Mouse (Mus musculus) frontal cortex, postnatal 14 days (tissue): ENCODE measurements around the gene Cc2d2a.

ENCODE experiments used
- DNase-seq, 2 experiments: peaks; one replicate each; pipeline ENCODE4 v3.0.0; 2022; ENCODE audit warnings: low spot score in 2 of 2

Cc2d2a gene

DNA sequence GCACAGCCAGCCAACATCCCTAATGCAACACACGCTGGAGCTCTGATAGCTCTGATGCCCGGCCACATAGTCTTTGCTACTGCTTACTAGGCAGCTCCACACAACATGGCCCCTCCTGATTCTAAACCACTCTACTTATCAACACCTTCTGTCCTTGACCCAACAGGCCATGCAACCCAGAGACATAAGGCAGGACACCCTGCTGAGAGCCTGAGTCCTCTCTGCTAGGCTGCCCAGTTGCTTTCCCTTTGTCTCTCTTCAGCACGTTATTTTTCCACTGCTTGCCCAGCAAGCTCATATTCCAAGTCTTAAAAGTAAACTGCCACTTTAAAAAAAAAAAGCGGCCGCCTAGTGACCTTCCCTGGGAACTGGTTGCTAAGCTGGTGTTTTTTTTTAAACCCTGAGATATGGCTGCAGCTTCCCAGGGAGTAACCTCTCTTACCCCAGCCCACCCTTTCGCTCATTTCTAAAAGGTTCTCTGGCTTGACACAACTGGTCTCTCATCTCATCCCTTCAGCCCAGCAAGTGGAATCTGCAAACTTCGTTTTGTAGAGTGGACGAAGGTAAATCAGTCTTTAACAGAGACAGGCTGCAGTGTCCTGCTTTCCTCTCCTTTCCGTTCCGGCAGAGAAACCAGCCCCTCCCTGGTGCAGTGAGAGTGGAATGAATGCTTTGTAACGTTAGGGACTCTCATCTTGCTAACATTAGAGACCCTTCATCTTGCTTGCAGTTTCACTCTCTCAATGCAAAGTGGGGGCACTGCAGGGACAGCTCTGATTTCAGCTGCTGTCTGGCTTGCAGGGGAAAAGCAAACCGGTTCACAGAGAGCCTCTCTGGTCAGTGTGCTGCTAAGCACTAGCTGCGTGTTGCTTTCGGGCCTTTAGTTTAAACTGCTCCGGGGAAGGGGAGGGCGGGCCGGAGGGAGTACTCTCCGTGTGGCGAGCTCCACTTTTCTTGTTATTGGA lies at the start of gene Cc2d2a:
Gene Cc2d2a, plus strand, starts transcription at position 350 of the 965 bp plus-strand sequence.
- peak in 1 of 2 experiments; percentile 30 for DNase-seq

DNA sequence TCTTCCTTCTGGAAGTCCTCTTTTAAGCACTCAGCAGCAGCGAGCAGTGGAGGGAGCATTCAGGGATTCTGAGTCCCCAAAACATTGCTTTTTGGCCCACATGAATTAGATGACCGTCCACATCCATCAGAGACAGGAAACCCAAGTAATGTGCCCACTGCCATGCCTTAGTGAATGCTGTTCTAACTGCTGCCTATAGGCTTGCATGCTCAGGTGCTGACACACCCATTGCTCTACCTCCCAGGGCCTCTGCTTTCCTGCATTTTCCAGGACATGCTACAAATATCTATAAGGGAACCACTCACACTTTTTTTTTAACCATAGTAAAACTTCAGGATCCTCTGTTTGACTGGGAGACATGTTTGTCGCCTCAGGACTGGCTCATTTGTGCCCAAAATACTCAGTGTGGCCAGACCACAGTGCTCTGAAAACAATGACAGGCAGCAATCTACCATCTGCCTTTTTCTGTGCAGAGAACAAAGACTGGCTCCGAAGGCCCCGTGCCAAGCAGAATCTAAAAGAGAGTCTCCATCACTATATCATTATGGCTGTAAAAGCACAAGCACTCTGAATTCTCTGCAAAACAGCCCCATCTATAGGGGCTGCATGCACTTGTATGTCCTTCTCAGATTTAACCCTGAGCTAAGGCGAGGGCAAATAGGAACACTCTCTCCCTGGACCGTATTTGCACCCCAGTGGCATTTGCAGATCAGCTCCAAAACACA lies 40.4 kb upstream of the Cc2d2a start:
- no peak for DNase-seq

DNA sequence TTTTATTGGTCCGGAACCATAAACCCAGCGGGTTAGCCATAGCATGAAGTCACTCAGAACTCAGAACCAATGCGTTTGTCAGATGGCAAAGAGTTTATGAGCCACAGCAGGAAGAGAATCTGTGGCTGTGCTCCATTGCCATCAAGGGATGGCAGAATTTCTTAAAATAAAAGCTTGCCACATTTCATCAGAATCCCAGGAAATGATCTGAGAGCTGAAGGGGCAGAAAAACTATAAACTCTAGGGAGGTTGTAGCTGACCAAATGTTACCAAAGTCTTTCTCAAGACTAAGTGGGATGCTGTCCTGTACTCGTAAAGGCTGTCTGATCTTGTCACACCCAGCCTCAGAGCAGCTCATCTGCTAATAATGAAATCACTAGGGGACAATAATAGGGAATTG lies 36.7 kb upstream of the Cc2d2a start:
- DNase-seq = no peak

DNA sequence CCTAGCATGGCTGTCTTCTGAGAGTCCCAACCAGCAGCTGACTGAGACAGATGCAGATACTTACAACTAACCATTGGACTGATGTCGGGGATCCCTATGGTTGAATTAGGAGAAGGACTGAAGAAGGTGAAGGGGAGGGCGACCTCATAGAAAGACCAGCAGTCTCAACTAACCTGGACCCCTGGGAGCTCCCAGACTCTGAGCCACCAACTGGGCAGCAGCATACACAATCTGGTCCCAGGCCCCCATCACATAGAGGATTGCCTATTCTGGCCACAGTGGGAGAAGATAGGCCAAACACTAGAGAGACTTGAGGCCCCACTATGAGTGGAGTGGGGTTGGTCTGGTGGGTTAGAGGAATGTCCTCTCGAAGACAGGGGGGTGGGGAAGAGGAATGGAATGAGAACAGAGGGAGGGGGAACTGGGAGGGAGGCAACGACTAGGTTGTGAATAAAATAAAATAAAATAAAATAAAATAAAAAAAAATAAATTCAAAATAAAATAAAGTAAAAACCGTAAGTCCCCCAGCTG lies 28.0 kb upstream of the Cc2d2a start:
- no peak for DNase-seq

- DNase-seq = peak; percentile 35 to 37
Measured at GRCm38 (mm10) chr5:43634602-43635081, 27.5 kb upstream of the Cc2d2a start.

GRCm38 (mm10) chr5:43645020-43645419 lies 17.1 kb upstream of the Cc2d2a start:
- no peak for DNase-seq

DNA sequence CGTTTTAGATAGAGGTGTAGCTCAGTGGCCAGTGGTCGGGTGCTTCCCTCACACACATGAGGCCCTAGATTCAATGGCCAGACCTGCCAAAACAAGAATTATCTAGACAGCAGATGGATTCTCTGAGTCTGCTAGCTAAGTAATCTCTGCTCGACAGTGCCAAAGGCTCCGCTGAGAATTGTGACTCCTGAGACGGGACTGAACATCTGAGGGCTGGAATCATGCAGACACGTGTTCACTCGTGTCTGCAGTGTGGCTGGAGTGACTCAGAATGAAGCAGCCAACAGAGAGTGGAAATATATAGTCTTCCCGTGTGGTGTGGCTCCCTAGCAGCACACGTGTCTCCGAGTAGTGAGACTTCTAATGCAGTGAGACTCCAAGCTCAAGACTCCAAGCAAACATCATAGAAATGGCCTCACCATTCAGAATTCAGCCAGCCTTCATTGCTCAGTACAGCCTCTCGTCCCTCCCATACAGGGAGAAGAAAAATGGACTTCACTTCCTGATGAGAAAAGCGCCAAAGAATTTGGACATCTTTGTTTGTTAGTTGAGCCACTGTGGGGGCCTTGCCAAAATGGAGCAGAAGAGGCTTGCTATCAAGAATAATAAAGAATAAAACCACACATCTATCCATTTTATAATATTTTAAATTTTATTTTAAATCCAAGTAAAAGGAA lies 14.9 kb upstream of the Cc2d2a start:
- DNase-seq = no peak

DNA sequence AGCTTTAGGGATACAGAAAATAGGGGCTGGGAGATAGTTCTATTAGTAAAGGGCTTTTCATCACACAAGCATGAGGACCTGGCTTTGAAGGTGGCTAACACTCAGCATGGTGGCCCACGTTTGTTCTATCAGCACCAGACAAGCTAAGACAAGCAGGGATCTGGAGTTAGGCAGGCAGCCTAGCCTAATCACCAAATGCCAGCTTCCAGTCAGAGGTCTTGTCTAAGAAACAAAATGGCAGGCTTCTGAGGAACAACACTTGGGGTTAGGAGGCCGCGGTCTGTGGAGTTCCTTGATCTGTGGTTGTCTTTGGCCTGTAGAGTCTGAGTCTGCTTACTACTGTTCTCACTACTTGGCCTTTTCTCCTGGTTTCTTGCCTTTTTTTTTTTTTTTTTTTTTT lies 648 bp upstream of the Cc2d2a start:
- no peak for DNase-seq

DNA sequence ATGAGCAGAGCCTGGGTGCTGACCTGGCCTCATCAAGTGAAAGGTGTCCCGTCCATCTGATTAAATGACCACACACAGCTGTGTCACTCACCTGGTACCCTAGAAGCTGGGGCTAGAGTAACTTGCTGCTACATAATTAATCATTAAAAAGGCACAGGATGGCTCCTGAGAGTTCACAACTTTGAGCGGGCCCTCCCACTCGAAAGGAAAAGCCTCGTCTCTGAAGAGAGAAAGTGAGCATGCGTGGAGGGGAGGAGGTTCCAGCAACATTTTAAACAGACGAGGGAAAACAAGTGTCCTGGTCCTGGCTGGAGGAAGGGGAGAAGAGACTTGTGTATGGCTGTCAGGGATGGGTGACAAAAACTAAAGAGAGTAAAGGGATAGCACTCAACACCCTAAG lies 1.4 kb downstream of the Cc2d2a start:
- no peak for DNase-seq

DNA sequence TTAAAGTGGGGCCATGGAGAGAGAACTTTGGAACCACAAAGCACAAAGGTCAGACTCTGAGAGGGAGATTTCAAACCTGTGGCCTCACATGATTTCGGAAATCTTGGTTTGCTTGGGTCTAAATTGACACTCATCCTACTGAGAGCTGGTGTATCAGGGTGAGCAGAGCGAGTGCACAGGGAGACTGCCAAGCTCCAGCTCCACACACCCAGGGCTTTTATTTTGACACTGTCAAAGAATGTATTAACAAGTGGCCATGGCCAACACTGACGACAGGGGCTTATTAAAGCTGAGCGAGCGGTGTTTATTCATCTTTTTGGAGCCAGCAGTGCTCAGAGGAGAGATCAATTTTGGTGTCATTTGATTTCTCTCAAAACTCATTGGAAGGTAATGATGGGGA lies 3.0 kb downstream of the Cc2d2a start:
- DNase-seq = no peak

DNA sequence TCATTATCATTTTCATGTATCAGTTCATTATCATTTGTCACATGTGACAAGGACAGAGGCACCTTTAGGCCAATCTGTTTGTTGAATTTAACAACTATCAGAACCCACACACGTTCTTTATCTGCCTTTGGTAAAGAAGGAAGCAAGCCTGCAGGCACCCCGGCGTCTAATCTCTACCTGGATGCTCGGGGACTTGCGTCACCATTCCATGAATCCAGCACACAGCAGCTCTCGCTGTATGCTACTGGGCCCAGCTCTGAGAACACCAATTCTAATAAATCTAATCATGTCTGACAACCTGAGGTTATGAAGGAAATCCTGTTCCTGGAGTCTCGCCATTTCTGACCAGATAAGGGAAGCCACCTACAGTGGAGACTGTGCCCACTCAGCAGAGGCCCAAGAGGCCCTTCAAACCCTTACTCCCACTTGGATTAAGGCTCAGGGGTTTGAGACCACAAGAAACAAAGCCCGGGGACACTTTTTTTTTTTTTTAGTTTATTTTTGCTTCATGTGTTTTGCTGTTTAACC lies 7.0 kb downstream of the Cc2d2a start:
- DNase-seq = no peak

GRCm38 (mm10) chr5:43672177-43672911 lies 10.2 kb downstream of the Cc2d2a start:
- peak; percentile 70 to 77 for DNase-seq

DNA sequence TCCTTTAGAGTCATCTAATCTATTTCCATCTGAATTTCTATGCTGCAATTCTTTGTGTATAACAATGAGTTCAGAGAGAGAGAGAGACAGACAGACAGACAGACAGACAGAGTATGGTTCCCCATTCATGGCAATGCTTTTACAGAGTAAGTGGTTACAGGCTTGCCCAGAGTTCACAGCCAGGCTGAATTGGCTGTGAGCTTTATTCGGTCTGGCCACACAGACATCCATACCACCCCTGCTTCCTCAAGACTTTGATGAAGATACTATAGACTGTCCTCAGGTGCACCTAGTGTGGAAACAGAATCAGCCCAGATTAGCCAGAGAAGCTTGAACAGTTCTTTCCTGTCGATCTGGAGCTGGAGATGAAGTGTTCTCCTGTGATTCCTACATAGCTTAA lies 10.9 kb downstream of the Cc2d2a start:
- DNase-seq = no peak

- DNase-seq = no peak
Measured at GRCm38 (mm10) chr5:43685466-43685865, 23.3 kb downstream of the Cc2d2a start.

DNA sequence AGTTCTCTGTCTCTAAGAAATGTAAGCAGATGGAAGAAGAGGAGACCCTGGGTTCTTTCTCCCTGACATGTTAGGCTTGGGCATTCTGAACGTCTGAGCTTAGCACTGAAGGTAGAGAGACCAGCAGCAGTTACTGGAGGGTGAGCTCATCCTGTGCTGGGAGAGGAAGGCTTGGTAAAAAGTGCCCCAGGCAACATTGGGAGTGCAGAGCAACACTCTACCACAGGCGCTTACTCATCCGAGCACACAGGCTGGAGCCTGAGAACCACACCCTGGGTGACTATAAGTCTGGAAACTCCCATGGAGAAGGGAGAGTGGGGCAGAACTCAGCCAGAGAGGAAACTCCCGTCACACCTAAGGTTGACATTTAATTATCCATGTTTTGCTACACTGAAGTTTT lies 30.3 kb downstream of the Cc2d2a start:
- no peak for DNase-seq

- DNase-seq = no peak
Measured at GRCm38 (mm10) chr5:43697133-43697532, 35.0 kb downstream of the Cc2d2a start.

DNA sequence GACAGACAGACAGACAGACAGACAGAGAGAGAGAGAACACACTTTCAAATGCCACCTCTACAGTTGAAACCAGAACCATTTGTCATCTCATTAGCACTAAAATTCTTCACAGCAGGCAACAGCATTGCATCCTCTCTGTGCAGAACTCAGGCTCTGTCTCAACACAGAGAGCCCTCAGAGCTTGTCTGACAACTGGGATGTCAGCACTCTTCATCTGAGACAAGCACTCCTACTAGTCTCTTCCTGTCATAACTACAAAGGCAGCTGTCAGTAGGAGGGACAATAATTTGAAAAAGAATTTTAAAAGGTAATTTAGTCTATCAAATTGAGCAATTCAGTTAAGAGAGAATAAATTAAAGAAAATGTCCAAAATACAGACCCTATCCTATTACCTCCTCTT lies 37.1 kb downstream of the Cc2d2a start:
- DNase-seq = no peak

- DNase-seq = no peak
Measured at GRCm38 (mm10) chr5:43721538-43722451, 59.6 kb downstream of the Cc2d2a start.

GRCm38 (mm10) chr5:43722452-43722783 lies 60.3 kb downstream of the Cc2d2a start:
- no peak for DNase-seq

GRCm38 (mm10) chr5:43723830-43724229 lies 61.7 kb downstream of the Cc2d2a start:
- DNase-seq = no peak
